Mouse (Mus musculus) myocyte (in vitro differentiated cells): ENCODE data around the gene Taf1c. TPM values are rescaled to one million over a fixed set of nuclear protein-coding genes. Genes with fewer than 3 reads are reported as not detected.

Source experiments
- H3K27me3 ChIP-seq: one replicate; pipeline ENCODE4 v1.6.1; 2011; ENCODE audit not compliant: control insufficient read depth, insufficient read depth, insufficient read length
- H3K36me3 ChIP-seq: one replicate; pipeline ENCODE4 v1.6.1; 2011; ENCODE audit not compliant: control insufficient read depth, insufficient read depth
- H3K4me2 ChIP-seq: one replicate; pipeline ENCODE4 v1.6.1; 2011; ENCODE audit warnings: low read depth, control low read depth
- H3K4me3 ChIP-seq: one replicate; pipeline ENCODE4 v1.5.1; 2011; ENCODE audit warnings: mild to moderate bottlenecking, control low read depth, moderate library complexity
- H3K79me2 ChIP-seq: one replicate; pipeline ENCODE4 v1.6.1; 2011; ENCODE audit not compliant: control insufficient read depth, insufficient read depth
- H3ac ChIP-seq: one replicate; pipeline ENCODE4 v1.6.1; 2011; ENCODE audit not compliant: control insufficient read depth, insufficient read length
- CEBPB ChIP-seq: IDR thresholded peaks from 2 replicates; pipeline ENCODE4 v1.6.1; 2011; ENCODE audit warnings: mild to moderate bottlenecking, moderate library complexity; ENCODE audit not compliant: poor library complexity, insufficient read depth, severe bottlenecking
- E2F4 ChIP-seq: IDR thresholded peaks from one replicate; pipeline ENCODE4 v1.6.1; 2011; ENCODE audit warnings: mild to moderate bottlenecking, control low read depth, moderate library complexity; ENCODE audit not compliant: insufficient read depth
- MAX ChIP-seq: IDR thresholded peaks from one replicate; pipeline ENCODE4 v1.6.1; 2011; ENCODE audit warnings: low read depth, mild to moderate bottlenecking, control low read depth
- MYOD1 ChIP-seq, 3 experiments: IDR thresholded peaks; one replicate each; pipeline ENCODE4 v1.6.1; 2011; ENCODE audit warnings: control low read depth in 2 of 3, low read depth in 2 of 3, mild to moderate bottlenecking in 2 of 3, moderate library complexity in 1 of 3; ENCODE audit not compliant: insufficient read length in 2 of 3, control insufficient read depth in 1 of 3
- MYOG ChIP-seq, 3 experiments: IDR thresholded peaks; one replicate each; pipeline ENCODE4 v1.6.1; 2011; ENCODE audit warnings: control low read depth in 2 of 3, low read depth in 2 of 3, mild to moderate bottlenecking in 2 of 3; ENCODE audit not compliant: insufficient read length in 2 of 3, control insufficient read depth in 1 of 3, insufficient read depth in 1 of 3
- POLR2A ChIP-seq: IDR thresholded peaks from one replicate; pipeline ENCODE4 v1.6.1; 2011; ENCODE audit warnings: low read depth, mild to moderate bottlenecking, control low read depth, moderate library complexity; ENCODE audit not compliant: insufficient read length
- POLR2AphosphoS2 ChIP-seq: IDR thresholded peaks from one replicate; pipeline ENCODE4 v1.6.1; 2011; ENCODE audit warnings: low read depth, control low read depth; ENCODE audit not compliant: insufficient read length
- REST ChIP-seq: IDR thresholded peaks from one replicate; pipeline ENCODE4 v1.6.1; 2011; ENCODE audit warnings: mild to moderate bottlenecking, control low read depth, moderate library complexity; ENCODE audit not compliant: insufficient read depth, insufficient read length
- SRF ChIP-seq: IDR thresholded peaks from one replicate; pipeline ENCODE4 v1.6.1; 2011; ENCODE audit warnings: low read depth; ENCODE audit not compliant: control insufficient read depth, insufficient read length
- TCF12 ChIP-seq: IDR thresholded peaks from one replicate; pipeline ENCODE4 v1.6.1; 2011; ENCODE audit warnings: mild to moderate bottlenecking, control low read depth; ENCODE audit not compliant: poor library complexity, insufficient read depth, severe bottlenecking
- TCF3 ChIP-seq: IDR thresholded peaks from one replicate; pipeline ENCODE4 v1.6.1; 2011; ENCODE audit warnings: low read depth, control low read depth; ENCODE audit not compliant: insufficient read length
- USF1 ChIP-seq: IDR thresholded peaks from one replicate; pipeline ENCODE4 v1.6.1; 2011; ENCODE audit warnings: low read depth, mild to moderate bottlenecking, control low read depth, moderate library complexity
- polyA plus RNA-seq: library from polyadenylated mRNA; unstranded; fragments of >200 nt; fragmentation: generic; extraction: Trizol; gene quantifications from one replicate; pipeline ENCODE4 v1.2.1, GENCODE M21; 2012; ENCODE audit warnings: missing spikeins

Gene Taf1c
- polyA plus RNA-seq, result 6.8 TPM

GRCm38 (mm10) chr8:119604996-119605395 lies at the start of gene Taf1c:
Gene Taf1c, minus strand, starts transcription at chr8:119605222.
- TF ChIP-seq USF1, result peak; percentile 10
- peak; percentile 89 for TF ChIP-seq POLR2AphosphoS2
- peak; percentile 91 for TF ChIP-seq POLR2A
- TF ChIP-seq REST, result no peak
- Histone ChIP-seq H3ac (peak within 1 kb of the TSS; percentile 40), H3K4me3 (peak within 1 kb of the TSS; percentile 69), H3K4me2 (peak within 1 kb of the TSS; percentile 95), H3K79me2 (peaks cover 10% of the 10 kb centered on the region), H3K27me3 (no peaks in the 10 kb centered on the region), H3K36me3 (no peaks in the 10 kb centered on the region)

GRCm38 (mm10) chr8:119651324-119651723 lies 46.3 kb upstream of the Taf1c start:
- Histone ChIP-seq H3K79me2 (no peaks in the 10 kb centered on the region), H3ac (no peak overlapping the region), H3K4me3 (no peak overlapping the region), H3K27me3 (peaks cover 38% of the 10 kb centered on the region), H3K4me2 (no peak overlapping the region), H3K36me3 (no peaks in the 10 kb centered on the region)
- TF ChIP-seq E2F4 (no peak), SRF (no peak), USF1 (no peak), TCF12 (no peak), POLR2A (no peak)

- Histone ChIP-seq H3K36me3 (no peaks in the 10 kb centered on the region), H3ac (no peak overlapping the region), H3K4me3 (no peak overlapping the region), H3K79me2 (no peaks in the 10 kb centered on the region), H3K27me3 (peaks cover 56% of the 10 kb centered on the region), H3K4me2 (no peak overlapping the region)
- TF ChIP-seq CEBPB, result no peak
- no peak for TF ChIP-seq MYOD1 (IDR thresholded peaks at IDR 0.05; ENCODE audit: control insufficient read depth in 1 of 3, insufficient read length in 2 of 3, low read depth in 2 of 3)
- TF ChIP-seq USF1, result no peak
- TF ChIP-seq SRF, result no peak
- TF ChIP-seq REST, result no peak
- no peak for TF ChIP-seq MYOG (IDR thresholded peaks at IDR 0.05; ENCODE audit: control insufficient read depth in 1 of 3, insufficient read depth in 1 of 3, insufficient read length in 2 of 3, low read depth in 2 of 3)
- TF ChIP-seq TCF3, result no peak
- TF ChIP-seq MAX, result no peak
- no peak for TF ChIP-seq TCF12
- no peak for TF ChIP-seq POLR2AphosphoS2
- no peak for TF ChIP-seq E2F4
- no peak for TF ChIP-seq POLR2A
These were observed 41.8 kb upstream of the Taf1c start for GRCm38 (mm10) chr8:119646846-119647245.

GRCm38 (mm10) chr8:119646197-119646596 lies 41.2 kb upstream of the Taf1c start:
- H3K4me2 ChIP-seq, result no peak overlapping the region
- no peaks in the 10 kb centered on the region for H3K36me3 ChIP-seq
- TF ChIP-seq TCF12, result no peak
- TF ChIP-seq REST, result no peak
- no peak for TF ChIP-seq MAX
- TF ChIP-seq E2F4, result no peak
- TF ChIP-seq SRF, result no peak
- TF ChIP-seq TCF3, result no peak
- no peak for TF ChIP-seq POLR2A
- no peak for TF ChIP-seq CEBPB
- no peak for TF ChIP-seq MYOG (IDR thresholded peaks at IDR 0.05; ENCODE audit: control insufficient read depth in 1 of 3, insufficient read depth in 1 of 3, insufficient read length in 2 of 3, low read depth in 2 of 3)
- no peak for TF ChIP-seq USF1
- no peak for TF ChIP-seq POLR2AphosphoS2
- TF ChIP-seq MYOD1 (IDR thresholded peaks at IDR 0.05; ENCODE audit: control insufficient read depth in 1 of 3, insufficient read length in 2 of 3, low read depth in 2 of 3), result no peak
- H3K79me2 ChIP-seq, result no peaks in the 10 kb centered on the region
- H3K27me3 ChIP-seq, result peaks cover 52% of the 10 kb centered on the region
- H3K4me3 ChIP-seq, result no peak overlapping the region
- no peak overlapping the region for H3ac ChIP-seq

- Histone ChIP-seq H3ac (no peak overlapping the region), H3K4me3 (no peak overlapping the region), H3K4me2 (no peak overlapping the region), H3K27me3 (peaks cover 62% of the 10 kb centered on the region), H3K36me3 (no peaks in the 10 kb centered on the region), H3K79me2 (no peaks in the 10 kb centered on the region)
- TF ChIP-seq POLR2A (no peak), REST (no peak), SRF (no peak), USF1 (no peak), POLR2AphosphoS2 (no peak), MYOD1 (IDR thresholded peaks at IDR 0.05; ENCODE audit: control insufficient read depth in 1 of 3, insufficient read length in 2 of 3, low read depth in 2 of 3) (no peak), CEBPB (no peak), E2F4 (no peak), TCF12 (no peak), MYOG (IDR thresholded peaks at IDR 0.05; ENCODE audit: control insufficient read depth in 1 of 3, insufficient read depth in 1 of 3, insufficient read length in 2 of 3, low read depth in 2 of 3) (no peak), MAX (no peak), TCF3 (no peak)
These were observed 40.1 kb upstream of the Taf1c start for GRCm38 (mm10) chr8:119644981-119645597.
